Mouse (Mus musculus) cerebellum, adult 2 months (tissue): ENCODE measurements around the gene Tcte1. TPM values are rescaled to one million over a fixed set of nuclear protein-coding genes. Genes with fewer than 3 reads are reported as not detected.
A peak's percentile ranks its signal among the peaks of the same experiment; 100 is the strongest.

Experiments used
- DNase-seq, 2 experiments: peaks; one replicate each; pipeline ENCODE4 v3.0.0; 2021
- H3K27ac ChIP-seq: fragments of 200-500 bp; 2 replicates; pipeline ENCODE4 v1.5.1; 2012; ENCODE audit warnings: low read length, control low read depth, inconsistent platforms; ENCODE audit not compliant: insufficient read depth
- H3K27me3 ChIP-seq: fragments of 200-500 bp; 2 replicates; pipeline ENCODE4 v1.6.1; 2012; ENCODE audit warnings: inconsistent platforms, mild to moderate bottlenecking, low read length, moderate library complexity; ENCODE audit not compliant: control insufficient read depth, insufficient read depth
- H3K4me1 ChIP-seq: fragments of 200-500 bp; 2 replicates; pipeline ENCODE4 v1.6.1; 2011; ENCODE audit warnings: low read length; ENCODE audit not compliant: control insufficient read depth, insufficient read depth
- H3K4me3 ChIP-seq: fragments of 200-500 bp; replicated peaks from 2 replicates; pipeline ENCODE3; 2011; ENCODE audit warnings: mild to moderate bottlenecking, low read depth, low read length, control low read depth; ENCODE audit not compliant: insufficient read depth
- CTCF ChIP-seq: fragments of 200-500 bp; IDR thresholded peaks from 2 replicates; pipeline ENCODE4 v1.5.1; 2011; ENCODE audit warnings: low read depth, mild to moderate bottlenecking, control low read depth, low read length, moderate library complexity, borderline replicate concordance; ENCODE audit not compliant: insufficient read depth
- POLR2A ChIP-seq: fragments of 200-500 bp; IDR thresholded peaks from 2 replicates; pipeline ENCODE4 v1.6.1; 2011; ENCODE audit warnings: low read length, control low read depth, borderline replicate concordance; ENCODE audit not compliant: insufficient read depth
- WGBS: fragments of 180-500 bp; shearing (Covaris S2); methylation state at CpG from one replicate; pipeline ENCODE4 v1.1.7; 2018; 5-methylcytosine and 5-hydroxymethylcytosine counted together
- polyA plus RNA-seq: library from polyadenylated mRNA; depleted of rRNA; stranded (reverse); fragments of >200 nt; gene quantifications from 2 replicates; pipeline ENCODE4 v1.2.3, GENCODE M21; 2012; rRNA removed

The Tcte1 gene
- polyA plus RNA-seq, result 0.61 and 0.74 TPM in 2 replicates

- DNase-seq, result peak in 1 of 2 experiments; percentile 16
- WGBS, result 39% methylated on average over 21 of the region's 21 CpGs
- Histone ChIP-seq H3K4me3 (no peak within 1 kb of the TSS), H3K4me1 (peaks cover 59% of the 10 kb centered on the region), H3K27ac (0 out of 2 replicates have a peak within 1 kb of the TSS, but pooled peaks have one; percentile 10), H3K27me3 (no peaks in the 10 kb centered on the region)
- TF ChIP-seq CTCF, result no peak
- no peak for TF ChIP-seq POLR2A
Observed at GRCm38 (mm10) chr17:45523263-45523662, at the start of gene Tcte1. Gene Tcte1, plus strand, starts transcription at chr17:45523434.

GRCm38 (mm10) chr17:45473667-45474066, 49.6 kb upstream of the Tcte1 start:
- no peak for DNase-seq
- Histone ChIP-seq H3K4me1 (no peaks in the 10 kb centered on the region), H3K4me3 (no peak overlapping the region), H3K27me3 (no peaks in the 10 kb centered on the region), H3K27ac (no peak overlapping the region)
- WGBS, result 83% methylated on average over 6 of the region's 6 CpGs
- TF ChIP-seq POLR2A (no peak), CTCF (no peak)

GRCm38 (mm10) chr17:45474146-45474545, 49.1 kb upstream of the Tcte1 start:
- TF ChIP-seq CTCF (no peak), POLR2A (no peak)
- 52% methylated on average over 8 of the region's 8 CpGs for WGBS

GRCm38 (mm10) chr17:45474669-45475465, 48.4 kb upstream of the Tcte1 start, which contains the start of gene Spats1:
Gene Spats1, minus strand, starts transcription at chr17:45475415.
- TF ChIP-seq POLR2A, result peak; percentile 73
- TF ChIP-seq CTCF, result no peak
- 3% methylated on average over 30 of the region's 30 CpGs for WGBS

More at GRCm38 (mm10) chr17:45474146-45474545, 49.1 kb upstream of the Tcte1 start:
- no peak for DNase-seq
- Histone ChIP-seq H3K27me3 (no peaks in the 10 kb centered on the region), H3K27ac (peak overlapping the region; percentile 82), H3K4me3 (peak overlapping the region; percentile 73), H3K4me1 (no peaks in the 10 kb centered on the region)

GRCm38 (mm10) chr17:45478234-45478825, 44.9 kb upstream of the Tcte1 start:
- DNase-seq, result peak; percentile 82 to 92
- Histone ChIP-seq H3K4me1 (no peaks in the 10 kb centered on the region), H3K4me3 (no peak overlapping the region), H3K27ac (no peak overlapping the region), H3K27me3 (no peaks in the 10 kb centered on the region)
- WGBS, result 12% methylated on average over 12 of the region's 12 CpGs
- TF ChIP-seq POLR2A, result no peak
- TF ChIP-seq CTCF, result peak; percentile 97

More at GRCm38 (mm10) chr17:45474669-45475465, 48.4 kb upstream of the Tcte1 start, which contains the start of gene Spats1:
- Histone ChIP-seq H3K27me3 (no peaks in the 10 kb centered on the region), H3K4me1 (no peaks in the 10 kb centered on the region), H3K4me3 (peak within 1 kb of the TSS; percentile 73), H3K27ac (peak within 1 kb of the TSS; percentile 82)
- peak; percentile 86 to 89 for DNase-seq

DNA sequence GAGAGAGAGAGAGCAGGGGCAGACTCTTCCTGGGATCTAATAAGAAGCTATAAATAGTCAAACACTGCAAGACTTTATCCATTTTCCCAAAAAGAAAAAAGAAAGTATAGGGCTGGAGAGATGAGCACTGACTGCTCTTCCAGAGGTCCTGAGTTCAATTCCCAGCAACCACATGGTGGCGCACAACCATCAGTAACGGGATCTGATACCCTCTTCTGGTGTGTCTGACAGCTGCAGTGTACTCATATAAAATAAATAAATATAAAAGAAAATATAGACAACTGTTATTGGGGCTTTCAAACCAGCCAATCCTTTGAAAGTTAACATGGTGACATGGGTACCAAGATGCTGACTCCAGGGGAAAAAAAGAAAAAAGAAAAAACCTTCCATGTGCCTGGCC, 42.8 kb upstream of the Tcte1 start:
- WGBS, result 23% methylated on average over 2 of the region's 2 CpGs
- peak; percentile 46; the same call in 1 of the 2 replicates for TF ChIP-seq CTCF
- TF ChIP-seq POLR2A, result no peak
- DNase-seq, result no peak
- H3K4me1 ChIP-seq, result no peaks in the 10 kb centered on the region
- H3K27me3 ChIP-seq, result no peaks in the 10 kb centered on the region
- H3K27ac ChIP-seq, result no peak overlapping the region
- H3K4me3 ChIP-seq, result no peak overlapping the region

DNA sequence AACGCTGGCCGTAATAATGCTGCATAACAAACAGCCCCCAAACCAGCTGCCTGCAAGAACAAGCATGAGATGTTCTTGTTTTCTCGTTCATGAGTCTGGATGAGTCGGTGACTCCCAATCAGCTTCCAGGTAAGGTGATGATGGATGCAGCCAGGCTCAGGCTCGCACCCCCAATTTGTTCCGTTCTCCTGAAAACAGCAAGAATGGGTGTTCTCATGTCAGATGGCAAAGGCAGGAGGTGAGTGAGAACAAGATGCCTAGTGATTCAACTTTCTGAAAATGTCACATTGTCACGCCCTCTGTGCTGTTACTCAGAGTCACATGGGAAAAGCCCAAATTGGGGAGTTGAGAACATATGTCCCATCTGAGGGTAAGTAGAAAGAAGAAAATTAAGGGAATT, 37.7 kb upstream of the Tcte1 start:
- Histone ChIP-seq H3K4me3 (no peak overlapping the region), H3K27ac (no peak overlapping the region), H3K27me3 (no peaks in the 10 kb centered on the region), H3K4me1 (no peaks in the 10 kb centered on the region)
- DNase-seq, result no peak
- WGBS, result 91% methylated on average over 7 of the region's 7 CpGs
- TF ChIP-seq CTCF (no peak), POLR2A (no peak)
